Mouse (Mus musculus): ENCODE measurements around the gene Nphp4. TPM values are rescaled to one million over a fixed set of nuclear protein-coding genes. Genes with fewer than 3 reads are reported as not detected.
"Not testable (repeated sequence)": the region's sequence is repeated elsewhere in the genome, so short reads cannot be mapped to it uniquely, and the experiment has no call there.

Nphp4 gene
- polyA plus RNA-seq, 1 experiment from 2014 or later, result 6.4 TPM

DNA sequence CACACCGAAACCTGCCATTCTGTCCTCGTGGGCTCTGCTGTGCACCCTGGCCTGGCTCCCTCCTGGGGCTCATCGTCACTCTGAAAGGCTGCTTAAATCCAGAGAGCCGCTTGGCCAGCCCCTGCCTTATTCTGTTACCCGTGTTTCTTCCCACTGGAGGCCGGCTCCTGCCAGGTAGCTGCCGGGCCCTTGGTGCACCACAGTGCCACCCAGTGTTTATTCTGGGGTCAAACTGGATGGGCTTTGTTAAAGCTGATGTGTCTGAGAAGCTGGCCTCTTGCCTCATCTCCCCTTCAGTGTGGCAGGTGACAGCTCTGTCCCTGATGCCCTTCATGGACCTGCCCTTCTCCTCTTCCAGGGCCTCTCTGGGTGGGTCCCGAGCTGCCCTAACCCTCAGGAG lies 70.0 kb downstream of the Nphp4 start:
- Histone ChIP-seq H3K27ac (ENCODE audit: low read length) (no peak overlapping the region; the same call in 1 of the 2 replicates), H3K4me1 (ENCODE audit: control insufficient read depth, insufficient read depth, low read length) (peaks cover 14% of the 10 kb centered on the region)

DNA sequence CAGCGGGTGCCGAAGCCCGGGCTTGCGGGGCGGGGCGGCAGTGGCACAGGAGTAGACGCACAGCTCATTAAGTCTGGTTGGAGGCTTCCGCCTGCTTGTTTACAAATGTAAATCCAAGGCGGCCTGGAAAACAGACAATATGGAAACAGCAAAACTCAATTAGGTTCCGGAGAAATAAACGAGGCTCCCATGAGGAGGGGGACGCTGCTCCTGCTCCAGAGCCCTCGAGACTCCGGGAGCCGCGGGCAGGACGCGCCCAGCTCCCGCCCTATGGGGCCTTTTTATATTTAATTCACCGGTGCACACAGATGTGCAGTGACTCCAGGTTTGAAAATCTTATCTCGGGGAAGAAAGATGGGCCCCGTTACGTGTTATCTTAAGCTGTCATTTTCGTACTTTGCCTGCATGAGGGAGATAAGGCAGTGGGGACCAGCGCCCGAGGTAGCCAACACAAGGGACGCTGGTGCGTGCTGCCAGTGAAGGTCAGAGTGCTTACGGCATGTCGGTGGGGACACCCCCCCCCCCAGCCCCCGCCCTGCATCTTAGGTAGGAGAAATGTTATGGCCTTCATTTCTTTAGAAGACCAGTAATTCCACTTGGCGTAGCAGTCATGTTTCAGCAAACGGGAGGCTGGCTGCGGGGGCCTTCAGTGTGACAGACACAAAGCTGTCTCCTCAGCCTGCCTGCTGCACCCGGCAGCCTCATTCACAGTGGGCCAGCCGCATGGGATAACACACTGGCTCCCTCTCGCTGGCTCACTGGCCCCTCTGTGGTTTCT lies 71.6 kb downstream of the Nphp4 start:
- no peaks in the 10 kb centered on the region for H3K27me3 ChIP-seq (ENCODE audit: control insufficient read depth, insufficient read depth, low read depth, low read length)
- 0 out of 2 replicates have a peak, but pooled peaks cover 5% of the 10 kb centered on the region for H3K36me3 ChIP-seq (ENCODE audit: control insufficient read depth, insufficient read depth, low read length)
- WGBS, result 21% methylated on average over 37 of the region's 37 CpGs
- ATAC-seq, result peak; percentile 49
- H3K9me3 ChIP-seq (replicated peaks; ENCODE audit: control insufficient read depth, low read length, poor library complexity, severe bottlenecking), result no peaks in the 10 kb centered on the region
- no peak overlapping the region for H3K4me3 ChIP-seq (ENCODE audit: low read depth, low read length)
- H3K27ac ChIP-seq (ENCODE audit: low read length), result peak overlapping the region; percentile 76
- peaks cover 14% of the 10 kb centered on the region for H3K4me1 ChIP-seq (ENCODE audit: control insufficient read depth, insufficient read depth, low read length)
- no peak overlapping the region for H3K4me2 ChIP-seq (ENCODE audit: low read length)
- peak overlapping the region; percentile 48; the same call in 1 of the 2 replicates for H3K9ac ChIP-seq (ENCODE audit: low read depth, low read length)

More for the DNA sequence above, 70.0 kb downstream of the Nphp4 start:
- H3K4me2 ChIP-seq (ENCODE audit: low read length), result no peak overlapping the region
- H3K36me3 ChIP-seq (ENCODE audit: control insufficient read depth, insufficient read depth, low read length), result peaks cover 8% of the 10 kb centered on the region; the same call in 1 of the 2 replicates
- H3K27me3 ChIP-seq (ENCODE audit: control insufficient read depth, insufficient read depth, low read depth, low read length), result no peaks in the 10 kb centered on the region
- no peak overlapping the region for H3K9ac ChIP-seq (ENCODE audit: low read depth, low read length)
- no peak for ATAC-seq
- WGBS, result 53% methylated on average over 8 of the region's 8 CpGs
- H3K4me3 ChIP-seq (ENCODE audit: low read depth, low read length), result no peak overlapping the region
- H3K9me3 ChIP-seq (replicated peaks; ENCODE audit: control insufficient read depth, low read length, poor library complexity, severe bottlenecking), result no peaks in the 10 kb centered on the region

DNA sequence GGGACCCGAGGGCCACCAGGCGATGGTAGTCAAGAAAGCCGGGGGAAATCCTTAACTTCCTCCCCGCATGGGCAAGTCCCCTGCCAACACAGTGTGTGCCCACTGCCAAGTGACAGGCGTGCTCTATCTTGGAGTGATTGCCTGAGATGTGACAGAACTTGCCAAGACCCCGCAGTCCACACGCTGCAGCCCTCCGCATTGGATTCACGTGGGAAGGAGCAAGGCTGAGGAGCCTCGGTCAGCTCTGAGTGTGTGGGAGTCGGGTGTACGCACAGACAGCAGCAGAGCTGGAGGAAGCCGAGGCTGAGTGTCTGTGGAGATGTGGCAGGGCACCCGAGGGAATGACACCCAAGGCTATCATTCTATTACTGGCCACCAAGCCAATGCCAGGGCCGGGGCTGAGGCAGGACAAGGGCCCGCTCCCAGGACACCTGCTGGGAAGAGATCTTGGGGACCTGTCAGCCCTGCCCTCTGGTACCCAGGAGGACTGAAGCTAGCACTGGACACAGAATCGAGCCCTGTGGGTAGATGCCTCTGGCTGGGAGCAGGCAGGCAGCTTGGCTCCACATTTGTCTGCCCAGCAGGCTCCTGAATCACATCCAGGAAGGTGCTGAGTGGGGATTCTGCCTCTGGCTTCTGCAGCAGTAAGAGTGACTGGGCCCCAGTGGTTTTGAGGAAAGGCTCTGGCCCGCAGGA lies 73.1 kb downstream of the Nphp4 start:
- Histone ChIP-seq H3K27ac (ENCODE audit: low read length) (peak overlapping the region; percentile 22; the same call in 1 of the 2 replicates), H3K9ac (ENCODE audit: low read depth, low read length) (no peak overlapping the region)

DNA sequence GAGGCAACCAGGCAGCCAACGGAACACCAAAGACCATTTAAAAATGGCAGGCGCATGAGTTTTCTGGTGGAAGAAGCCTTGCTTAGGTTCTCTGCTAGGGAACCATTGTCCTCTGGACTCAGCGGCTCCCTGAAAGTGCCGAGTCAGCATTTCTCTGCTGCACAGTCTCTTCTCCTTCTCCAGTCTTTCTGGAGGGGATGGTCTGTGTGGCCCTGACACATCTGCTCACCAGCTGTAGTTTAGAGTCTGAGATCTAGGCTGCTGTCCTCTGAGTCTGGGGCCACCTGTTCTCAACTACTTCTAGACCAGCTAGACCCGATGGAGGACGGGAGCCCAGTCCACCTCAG lies 73.7 kb downstream of the Nphp4 start:
- Histone ChIP-seq H3K4me1 (ENCODE audit: control insufficient read depth, insufficient read depth, low read length) (peaks cover 14% of the 10 kb centered on the region), H3K36me3 (ENCODE audit: control insufficient read depth, insufficient read depth, low read length) (0 out of 2 replicates have a peak, but pooled peaks cover 4% of the 10 kb centered on the region), H3K27me3 (ENCODE audit: control insufficient read depth, insufficient read depth, low read depth, low read length) (no peaks in the 10 kb centered on the region), H3K9me3 (replicated peaks; ENCODE audit: control insufficient read depth, low read length, poor library complexity, severe bottlenecking) (no peaks in the 10 kb centered on the region), H3K4me3 (ENCODE audit: low read depth, low read length) (no peak overlapping the region), H3K27ac (ENCODE audit: low read length) (no peak overlapping the region), H3K9ac (ENCODE audit: low read depth, low read length) (no peak overlapping the region), H3K4me2 (ENCODE audit: low read length) (no peak overlapping the region)
- 91% methylated on average over 6 of the region's 6 CpGs for WGBS
- ATAC-seq, result no peak

More for the DNA sequence above, 73.1 kb downstream of the Nphp4 start:
- Histone ChIP-seq H3K9me3 (replicated peaks; ENCODE audit: control insufficient read depth, low read length, poor library complexity, severe bottlenecking) (no peaks in the 10 kb centered on the region), H3K4me2 (ENCODE audit: low read length) (no peak overlapping the region), H3K4me3 (ENCODE audit: low read depth, low read length) (no peak overlapping the region), H3K36me3 (ENCODE audit: control insufficient read depth, insufficient read depth, low read length) (0 out of 2 replicates have a peak, but pooled peaks cover 5% of the 10 kb centered on the region), H3K4me1 (ENCODE audit: control insufficient read depth, insufficient read depth, low read length) (peaks cover 14% of the 10 kb centered on the region), H3K27me3 (ENCODE audit: control insufficient read depth, insufficient read depth, low read depth, low read length) (no peaks in the 10 kb centered on the region)
- 91% methylated on average over 18 of the region's 18 CpGs for WGBS
- no peak for ATAC-seq

DNA sequence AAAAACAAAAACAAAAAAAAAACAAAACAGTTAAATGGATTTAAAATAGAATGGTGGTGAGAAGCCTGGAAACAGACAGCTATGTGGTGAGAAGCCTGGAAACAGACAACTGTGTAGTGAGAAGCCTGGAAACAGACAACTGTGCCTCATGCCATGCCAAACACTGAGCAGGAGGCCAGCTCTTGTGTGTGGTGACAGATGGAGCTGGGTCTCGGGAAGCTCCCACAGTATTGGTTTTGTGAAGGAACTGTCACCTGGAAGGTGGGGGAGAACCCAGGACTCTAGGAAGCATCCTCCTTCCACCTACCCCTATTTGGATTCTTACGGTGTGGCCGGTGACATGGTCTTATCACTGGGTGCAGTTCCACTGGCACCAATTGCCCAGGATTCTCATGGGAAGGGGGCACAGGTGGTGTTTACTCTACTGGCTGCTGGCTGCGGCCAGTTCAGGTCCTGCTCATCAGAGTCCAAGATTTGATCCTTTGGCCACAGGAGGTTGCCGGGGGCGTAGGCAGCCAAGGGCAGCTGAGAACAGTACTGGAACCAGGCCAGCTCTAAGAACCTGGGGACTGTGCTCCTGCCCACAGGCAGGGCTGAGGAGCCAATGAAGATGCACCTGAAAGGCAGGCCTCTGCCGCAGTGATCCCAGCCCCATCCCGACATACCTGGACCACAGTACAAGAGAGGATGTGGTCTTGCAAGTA lies 77.2 kb downstream of the Nphp4 start:
- no peaks in the 10 kb centered on the region for H3K27me3 ChIP-seq (ENCODE audit: control insufficient read depth, insufficient read depth, low read depth, low read length)
- WGBS, result 95% methylated on average over 8 of the region's 8 CpGs
- H3K9ac ChIP-seq (ENCODE audit: low read depth, low read length), result no peak overlapping the region
- H3K36me3 ChIP-seq (ENCODE audit: control insufficient read depth, insufficient read depth, low read length), result no peaks in the 10 kb centered on the region
- no peak overlapping the region for H3K4me2 ChIP-seq (ENCODE audit: low read length)
- no peak overlapping the region for H3K27ac ChIP-seq (ENCODE audit: low read length)
- no peaks in the 10 kb centered on the region for H3K9me3 ChIP-seq (replicated peaks; ENCODE audit: control insufficient read depth, low read length, poor library complexity, severe bottlenecking)
- peaks cover 9% of the 10 kb centered on the region; the same call in 1 of the 2 replicates for H3K4me1 ChIP-seq (ENCODE audit: control insufficient read depth, insufficient read depth, low read length)
- H3K4me3 ChIP-seq (ENCODE audit: low read depth, low read length), result no peak overlapping the region
- no peak for ATAC-seq

DNA sequence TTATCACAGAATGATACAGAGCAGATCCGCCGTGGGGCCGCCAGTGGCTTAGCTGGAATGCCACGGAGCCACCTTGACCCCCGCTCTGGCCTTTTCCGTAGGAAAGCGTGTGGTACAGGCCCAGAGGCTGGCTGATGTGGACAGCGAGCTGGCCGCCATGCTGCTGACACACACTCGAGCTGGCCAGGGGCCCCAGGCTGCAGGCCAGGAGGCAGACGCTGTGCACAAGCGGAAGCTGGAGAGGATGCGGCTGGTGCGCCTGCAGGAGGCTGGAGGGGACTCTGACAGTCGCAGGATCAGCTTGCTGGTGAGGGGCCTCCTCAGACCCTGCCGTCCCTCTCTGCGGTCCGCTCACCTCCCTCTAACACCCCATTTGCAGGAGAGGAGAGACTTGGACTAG lies 77.9 kb downstream of the Nphp4 start:
- no peak for ATAC-seq
- WGBS, result 62% methylated on average over 18 of the region's 18 CpGs

DNA sequence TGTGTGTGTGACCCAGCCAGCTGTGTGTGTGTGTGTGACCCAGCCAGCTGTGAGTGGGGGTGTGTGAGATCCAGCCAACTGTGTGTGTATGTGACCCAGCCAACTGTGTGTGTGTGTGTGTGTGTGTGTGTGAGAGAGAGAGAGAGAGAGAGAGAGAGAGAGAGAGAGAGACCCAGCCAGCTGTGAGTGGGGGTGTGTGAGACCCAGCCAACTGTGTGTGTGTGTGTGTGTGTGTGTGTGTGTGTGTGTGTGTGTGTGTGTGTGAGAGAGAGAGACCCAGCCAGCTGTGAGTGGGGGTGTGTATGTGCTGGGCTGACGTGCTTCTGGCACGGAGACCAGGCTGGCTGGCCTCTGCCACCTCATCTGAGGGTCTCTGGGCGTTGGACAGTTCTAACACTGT lies 79.3 kb downstream of the Nphp4 start:
- H3K27me3 ChIP-seq (ENCODE audit: control insufficient read depth, insufficient read depth, low read depth, low read length); H3K4me1 ChIP-seq (ENCODE audit: control insufficient read depth, insufficient read depth, low read length); H3K4me3 ChIP-seq (ENCODE audit: low read depth, low read length); H3K9ac ChIP-seq (ENCODE audit: low read depth, low read length); ATAC-seq; H3K36me3 ChIP-seq (ENCODE audit: control insufficient read depth, insufficient read depth, low read length); H3K4me2 ChIP-seq (ENCODE audit: low read length); H3K9me3 ChIP-seq (replicated peaks; ENCODE audit: control insufficient read depth, low read length, poor library complexity, severe bottlenecking); H3K27ac ChIP-seq (ENCODE audit: low read length): not testable (repeated sequence)
- 86% methylated on average over 3 of the region's 3 CpGs for WGBS

More for the DNA sequence above, 77.9 kb downstream of the Nphp4 start:
- Histone ChIP-seq H3K4me2 (ENCODE audit: low read length) (no peak overlapping the region), H3K9ac (ENCODE audit: low read depth, low read length) (no peak overlapping the region), H3K9me3 (replicated peaks; ENCODE audit: control insufficient read depth, low read length, poor library complexity, severe bottlenecking) (no peaks in the 10 kb centered on the region), H3K36me3 (ENCODE audit: control insufficient read depth, insufficient read depth, low read length) (no peaks in the 10 kb centered on the region), H3K4me3 (ENCODE audit: low read depth, low read length) (no peak overlapping the region), H3K27me3 (ENCODE audit: control insufficient read depth, insufficient read depth, low read depth, low read length) (no peaks in the 10 kb centered on the region), H3K4me1 (ENCODE audit: control insufficient read depth, insufficient read depth, low read length) (peaks cover 9% of the 10 kb centered on the region; the same call in 1 of the 2 replicates), H3K27ac (ENCODE audit: low read length) (no peak overlapping the region)

DNA sequence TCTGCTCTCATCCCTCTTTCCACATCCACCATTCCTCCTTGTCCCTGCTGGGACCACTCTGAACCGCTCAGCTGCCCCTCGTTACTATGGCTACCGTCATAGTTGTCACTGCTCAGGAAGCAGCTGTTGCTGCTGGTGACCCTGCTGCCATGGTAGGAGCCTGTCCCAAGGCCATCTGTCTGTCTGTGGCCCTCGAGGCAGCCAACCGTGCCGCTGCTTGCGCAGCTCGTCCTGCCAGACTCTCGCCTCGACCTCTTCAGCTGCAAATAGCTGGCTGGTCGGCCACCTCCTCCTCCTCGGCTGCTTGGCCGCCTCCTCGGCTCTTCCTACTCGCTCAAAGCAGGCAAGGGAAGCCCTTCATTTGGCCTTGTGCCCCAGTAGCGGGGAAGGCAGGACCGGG lies 81.7 kb downstream of the Nphp4 start:
- H3K9me3 ChIP-seq (replicated peaks; ENCODE audit: control insufficient read depth, low read length, poor library complexity, severe bottlenecking), result no peaks in the 10 kb centered on the region
- no peak overlapping the region for H3K9ac ChIP-seq (ENCODE audit: low read depth, low read length)
- 19% methylated on average over 17 of the region's 17 CpGs for WGBS
- H3K27me3 ChIP-seq (ENCODE audit: control insufficient read depth, insufficient read depth, low read depth, low read length), result no peaks in the 10 kb centered on the region
- peaks cover 9% of the 10 kb centered on the region; the same call in 1 of the 2 replicates for H3K4me1 ChIP-seq (ENCODE audit: control insufficient read depth, insufficient read depth, low read length)
- no peak overlapping the region for H3K27ac ChIP-seq (ENCODE audit: low read length)
- ATAC-seq, result 0 out of 2 replicates have a peak, but pooled peaks have one; percentile 32
- no peak overlapping the region for H3K4me3 ChIP-seq (ENCODE audit: low read depth, low read length)
- no peak overlapping the region for H3K4me2 ChIP-seq (ENCODE audit: low read length)
- H3K36me3 ChIP-seq (ENCODE audit: control insufficient read depth, insufficient read depth, low read length), result 0 out of 2 replicates have a peak, but pooled peaks cover under 1% of the 10 kb centered on the region

Measured in midbrain, embryonic 16.5 days (tissue).